Mouse (Mus musculus) intestine, embryonic 15.5 days (tissue): Measurements from ENCODE around the gene Rbfox2. TPM values are rescaled to one million over a fixed set of nuclear protein-coding genes. Genes with fewer than 3 reads are reported as not detected.

ENCODE experiments used
- ATAC-seq: fragments of 200-750 bp; cut with Nextera tagmentation; 2 replicates; pipeline ENCODE4 v1.8.0; 2017; ENCODE audit warnings: moderate TSS enrichment, moderate library complexity
- H3K27ac ChIP-seq: fragments of 300-500 bp; sonication (generic); 2 replicates; pipeline ENCODE4 v1.5.1; 2015; ENCODE audit warnings: mild to moderate bottlenecking, inconsistent platforms
- H3K27me3 ChIP-seq: fragments of 300-500 bp; sonication (generic); replicated peaks from 2 replicates; pipeline ENCODE4 v1.6.1; 2015; ENCODE audit warnings: inconsistent platforms
- H3K36me3 ChIP-seq: fragments of 300-500 bp; sonication (generic); 2 replicates; pipeline ENCODE4 v1.6.1; 2015; ENCODE audit warnings: inconsistent platforms
- H3K4me1 ChIP-seq: fragments of 300-500 bp; sonication (generic); replicated peaks from 2 replicates; pipeline ENCODE4 v1.6.1; 2015; ENCODE audit warnings: inconsistent platforms
- H3K4me2 ChIP-seq: fragments of 300-500 bp; sonication (generic); replicated peaks from 2 replicates; pipeline ENCODE4 v1.6.1; 2015; ENCODE audit warnings: mild to moderate bottlenecking, inconsistent platforms
- H3K4me3 ChIP-seq: fragments of 300-500 bp; sonication (generic); replicated peaks from 2 replicates; pipeline ENCODE4 v1.5.1; 2015; ENCODE audit warnings: inconsistent platforms
- H3K9ac ChIP-seq: fragments of 300-500 bp; sonication (generic); 2 replicates; pipeline ENCODE4 v1.6.1; 2015; ENCODE audit warnings: inconsistent platforms
- H3K9me3 ChIP-seq: fragments of 300-500 bp; sonication (generic); 2 replicates; pipeline ENCODE4 v1.6.1; 2016; ENCODE audit warnings: inconsistent platforms
- WGBS: fragments of 180-500 bp; shearing (Covaris S2); methylation state at CpG from one replicate; pipeline ENCODE4 v1.1.7; 2015; 5-methylcytosine and 5-hydroxymethylcytosine counted together
- polyA plus RNA-seq: library from polyadenylated mRNA; unstranded; fragments of >200 nt; fragmentation: Nextera tagmentation; extraction: Ambion mirVana; gene quantifications from 2 replicates; pipeline ENCODE4 v1.2.1, GENCODE M21; 2015

Rbfox2 gene
- 42.6 and 44.8 TPM in 2 replicates for polyA plus RNA-seq

GRCm38 (mm10) chr15:77306547-77307261, at the start of gene Rbfox2:
Rbfox2 (minus strand) TSS chr15:77307004.
- Histone ChIP-seq H3K4me1 (peaks cover 8% of the 10 kb centered on the region), H3K9me3 (no peaks in the 10 kb centered on the region), H3K4me2 (peak within 1 kb of the TSS; percentile 69), H3K4me3 (peak within 1 kb of the TSS; percentile 95), H3K36me3 (no peaks in the 10 kb centered on the region), H3K9ac (peak within 1 kb of the TSS; percentile 95), H3K27ac (peak within 1 kb of the TSS; percentile 99), H3K27me3 (no peaks in the 10 kb centered on the region)
- WGBS = under 1% methylated on average over 90 of the region's 90 CpGs
- ATAC-seq = peak; percentile 98

GRCm38 (mm10) chr15:77356248-77356810, 49.5 kb upstream of the Rbfox2 start:
- H3K4me2 ChIP-seq = peak overlapping the region; percentile 33; the same call in 1 of the 2 replicates
- no peaks in the 10 kb centered on the region for H3K36me3 ChIP-seq
- H3K4me1 ChIP-seq = peaks cover 17% of the 10 kb centered on the region
- no peak overlapping the region for H3K27ac ChIP-seq
- H3K4me3 ChIP-seq = no peak overlapping the region
- 13% methylated on average over 11 of the region's 11 CpGs for WGBS
- no peaks in the 10 kb centered on the region for H3K27me3 ChIP-seq
- H3K9me3 ChIP-seq = no peaks in the 10 kb centered on the region
- 0 out of 2 replicates have a peak, but pooled peaks have one; percentile 21 for ATAC-seq
- H3K9ac ChIP-seq = no peak overlapping the region

- Histone ChIP-seq H3K4me1 (peaks cover 17% of the 10 kb centered on the region), H3K36me3 (no peaks in the 10 kb centered on the region), H3K4me2 (no peak overlapping the region), H3K4me3 (no peak overlapping the region), H3K9ac (no peak overlapping the region), H3K9me3 (no peaks in the 10 kb centered on the region), H3K27ac (no peak overlapping the region), H3K27me3 (no peaks in the 10 kb centered on the region)
- whole genome bisulfite sequencing = 87% methylated on average over 6 of the region's 6 CpGs
- no peak for ATAC-seq
These were observed 48.2 kb upstream of the Rbfox2 start for GRCm38 (mm10) chr15:77354848-77355551.

GRCm38 (mm10) chr15:77354496-77354847, 47.7 kb upstream of the Rbfox2 start:
- ATAC-seq = no peak
- WGBS = 60% methylated on average over 4 of the region's 4 CpGs
- H3K27ac ChIP-seq = no peak overlapping the region
- no peaks in the 10 kb centered on the region for H3K27me3 ChIP-seq
- H3K4me2 ChIP-seq = no peak overlapping the region
- H3K9ac ChIP-seq = no peak overlapping the region
- H3K4me3 ChIP-seq = no peak overlapping the region
- no peaks in the 10 kb centered on the region for H3K36me3 ChIP-seq
- no peaks in the 10 kb centered on the region for H3K9me3 ChIP-seq
- H3K4me1 ChIP-seq = peaks cover 14% of the 10 kb centered on the region

GRCm38 (mm10) chr15:77353764-77354163, 47.0 kb upstream of the Rbfox2 start:
- ATAC-seq = no peak
- H3K27ac ChIP-seq = no peak overlapping the region
- H3K4me2 ChIP-seq = no peak overlapping the region
- no peak overlapping the region for H3K9ac ChIP-seq
- no peaks in the 10 kb centered on the region for H3K9me3 ChIP-seq
- no peaks in the 10 kb centered on the region for H3K36me3 ChIP-seq
- H3K4me3 ChIP-seq = no peak overlapping the region
- 28% methylated on average over 4 of the region's 4 CpGs for WGBS
- no peaks in the 10 kb centered on the region for H3K27me3 ChIP-seq
- H3K4me1 ChIP-seq = peaks cover 9% of the 10 kb centered on the region

GRCm38 (mm10) chr15:77352863-77353262, 46.1 kb upstream of the Rbfox2 start:
- Histone ChIP-seq H3K9me3 (no peaks in the 10 kb centered on the region), H3K4me2 (no peak overlapping the region), H3K36me3 (no peaks in the 10 kb centered on the region), H3K4me3 (no peak overlapping the region), H3K27me3 (no peaks in the 10 kb centered on the region), H3K4me1 (peaks cover 6% of the 10 kb centered on the region), H3K27ac (no peak overlapping the region), H3K9ac (no peak overlapping the region)
- ATAC-seq = no peak
- 61% methylated on average over 7 of the region's 7 CpGs for WGBS

- 86% methylated on average over 7 of the region's 7 CpGs for WGBS
- Histone ChIP-seq H3K4me2 (no peak overlapping the region), H3K9me3 (no peaks in the 10 kb centered on the region), H3K9ac (no peak overlapping the region), H3K4me1 (no peaks in the 10 kb centered on the region), H3K27ac (no peak overlapping the region), H3K27me3 (no peaks in the 10 kb centered on the region), H3K36me3 (no peaks in the 10 kb centered on the region), H3K4me3 (no peak overlapping the region)
- no peak for ATAC-seq
These were observed 43.3 kb upstream of the Rbfox2 start for GRCm38 (mm10) chr15:77350117-77350516.

- H3K36me3 ChIP-seq = no peaks in the 10 kb centered on the region
- no peaks in the 10 kb centered on the region for H3K9me3 ChIP-seq
- H3K9ac ChIP-seq = no peak overlapping the region
- no peak overlapping the region for H3K4me3 ChIP-seq
- no peaks in the 10 kb centered on the region for H3K27me3 ChIP-seq
- no peak overlapping the region for H3K27ac ChIP-seq
- WGBS = 71% methylated on average over 7 of the region's 7 CpGs
- no peak for ATAC-seq
- H3K4me2 ChIP-seq = no peak overlapping the region
- peaks cover 14% of the 10 kb centered on the region for H3K4me1 ChIP-seq
These were observed 41.3 kb upstream of the Rbfox2 start for GRCm38 (mm10) chr15:77348146-77348545.

- 0 out of 2 replicates have a peak overlapping the region, but pooled peaks have one; percentile 27 for H3K9ac ChIP-seq
- no peak overlapping the region for H3K4me3 ChIP-seq
These were observed 37.6 kb upstream of the Rbfox2 start for GRCm38 (mm10) chr15:77344127-77345125.

GRCm38 (mm10) chr15:77343527-77344091, 36.8 kb upstream of the Rbfox2 start:
- Histone ChIP-seq H3K9ac (peak overlapping the region; percentile 27), H3K27me3 (no peaks in the 10 kb centered on the region), H3K4me2 (peak overlapping the region; percentile 61), H3K4me1 (peaks cover 17% of the 10 kb centered on the region), H3K9me3 (no peaks in the 10 kb centered on the region), H3K36me3 (no peaks in the 10 kb centered on the region), H3K4me3 (peak overlapping the region; percentile 10; the same call in 1 of the 2 replicates), H3K27ac (peak overlapping the region; percentile 88)
- peak; percentile 69 for ATAC-seq
- WGBS = 6% methylated on average over 13 of the region's 13 CpGs

More at GRCm38 (mm10) chr15:77344127-77345125, 37.6 kb upstream of the Rbfox2 start:
- H3K4me1 ChIP-seq = peaks cover 17% of the 10 kb centered on the region
- 39% methylated on average over 17 of the region's 17 CpGs for WGBS
- H3K9me3 ChIP-seq = no peaks in the 10 kb centered on the region
- H3K27me3 ChIP-seq = no peaks in the 10 kb centered on the region
- peak; percentile 68 for ATAC-seq
- H3K36me3 ChIP-seq = no peaks in the 10 kb centered on the region
- H3K27ac ChIP-seq = peak overlapping the region; percentile 88
- H3K4me2 ChIP-seq = peak overlapping the region; percentile 61

GRCm38 (mm10) chr15:77342962-77343526, 36.2 kb upstream of the Rbfox2 start:
- ATAC-seq = 0 out of 2 replicates have a peak, but pooled peaks have one; percentile 2
- Histone ChIP-seq H3K4me3 (peak overlapping the region; percentile 10; the same call in 1 of the 2 replicates), H3K9me3 (no peaks in the 10 kb centered on the region), H3K4me2 (peak overlapping the region; percentile 61), H3K27ac (peak overlapping the region; percentile 88), H3K36me3 (no peaks in the 10 kb centered on the region), H3K4me1 (peaks cover 22% of the 10 kb centered on the region), H3K27me3 (no peaks in the 10 kb centered on the region), H3K9ac (peak overlapping the region; percentile 27)
- 34% methylated on average over 18 of the region's 18 CpGs for WGBS
